Mouse (Mus musculus): ENCODE measurements around the gene Spsb3. TPM values are rescaled to one million over a fixed set of nuclear protein-coding genes. Genes with fewer than 3 reads are reported as not detected.

Gene Spsb3
- polyA plus RNA-seq, 1 experiment: 161 TPM

GRCm38 (mm10) chr17:24902671-24903474 is 16.4 kb downstream of the Spsb3 start:
- TF ChIP-seq POLR2A (IDR thresholded peaks at IDR 0.05; ENCODE audit: control insufficient read depth, low read depth, low read length) (no peak), CTCF (IDR thresholded peaks at IDR 0.05; ENCODE audit: control insufficient read depth, insufficient read depth, insufficient replicate concordance, low read depth, low read length) (no peak)
- peaks cover 5% of the 10 kb centered on the region for H3K36me3 ChIP-seq (ENCODE audit: control insufficient read depth, insufficient read depth, low read length)
- H3K4me1 ChIP-seq (ENCODE audit: control insufficient read depth, insufficient read depth, low read length): no peaks in the 10 kb centered on the region
- no peak overlapping the region for H3K27ac ChIP-seq (ENCODE audit: control insufficient read depth, insufficient read depth, low read depth, low read length)
- H3K27me3 ChIP-seq (ENCODE audit: control insufficient read depth, insufficient read depth, low read length): no peaks in the 10 kb centered on the region
- no peak overlapping the region for H3K4me3 ChIP-seq (ENCODE audit: control insufficient read depth, low read depth, low read length)

- Histone ChIP-seq H3K27me3 (ENCODE audit: control insufficient read depth, insufficient read depth, low read length) (no peaks in the 10 kb centered on the region), H3K4me1 (ENCODE audit: control insufficient read depth, insufficient read depth, low read length) (no peaks in the 10 kb centered on the region), H3K27ac (ENCODE audit: control insufficient read depth, insufficient read depth, low read depth, low read length) (no peak overlapping the region), H3K4me3 (ENCODE audit: control insufficient read depth, low read depth, low read length) (no peak overlapping the region), H3K36me3 (ENCODE audit: control insufficient read depth, insufficient read depth, low read length) (peaks cover 5% of the 10 kb centered on the region)
- no peak for TF ChIP-seq POLR2A (IDR thresholded peaks at IDR 0.05; ENCODE audit: control insufficient read depth, low read depth, low read length)
- no peak for TF ChIP-seq CTCF (IDR thresholded peaks at IDR 0.05; ENCODE audit: control insufficient read depth, insufficient read depth, insufficient replicate concordance, low read depth, low read length)
Measured at GRCm38 (mm10) chr17:24903767-24904166, 17.3 kb downstream of the Spsb3 start.

GRCm38 (mm10) chr17:24907591-24907990 is 21.1 kb downstream of the Spsb3 start:
- TF ChIP-seq POLR2A (IDR thresholded peaks at IDR 0.05; ENCODE audit: control insufficient read depth, low read depth, low read length): no peak
- TF ChIP-seq CTCF (IDR thresholded peaks at IDR 0.05; ENCODE audit: control insufficient read depth, insufficient read depth, insufficient replicate concordance, low read depth, low read length): no peak
- Histone ChIP-seq H3K4me3 (ENCODE audit: control insufficient read depth, low read depth, low read length) (no peak overlapping the region), H3K27me3 (ENCODE audit: control insufficient read depth, insufficient read depth, low read length) (no peaks in the 10 kb centered on the region), H3K27ac (ENCODE audit: control insufficient read depth, insufficient read depth, low read depth, low read length) (no peak overlapping the region), H3K36me3 (ENCODE audit: control insufficient read depth, insufficient read depth, low read length) (peaks cover 9% of the 10 kb centered on the region), H3K4me1 (ENCODE audit: control insufficient read depth, insufficient read depth, low read length) (no peaks in the 10 kb centered on the region)

- peaks cover 7% of the 10 kb centered on the region for H3K36me3 ChIP-seq (ENCODE audit: control insufficient read depth, insufficient read depth, low read length)
- TF ChIP-seq POLR2A (IDR thresholded peaks at IDR 0.05; ENCODE audit: control insufficient read depth, low read depth, low read length) (no peak), CTCF (IDR thresholded peaks at IDR 0.05; ENCODE audit: control insufficient read depth, insufficient read depth, insufficient replicate concordance, low read depth, low read length) (no peak)
- H3K27me3 ChIP-seq (ENCODE audit: control insufficient read depth, insufficient read depth, low read length): no peaks in the 10 kb centered on the region
- no peaks in the 10 kb centered on the region for H3K4me1 ChIP-seq (ENCODE audit: control insufficient read depth, insufficient read depth, low read length)
- no peak overlapping the region for H3K4me3 ChIP-seq (ENCODE audit: control insufficient read depth, low read depth, low read length)
- H3K27ac ChIP-seq (ENCODE audit: control insufficient read depth, insufficient read depth, low read depth, low read length): no peak overlapping the region
Measured at GRCm38 (mm10) chr17:24913984-24914383, 27.5 kb downstream of the Spsb3 start.

- Histone ChIP-seq H3K27ac (ENCODE audit: control insufficient read depth, insufficient read depth, low read depth, low read length) (no peak overlapping the region), H3K27me3 (ENCODE audit: control insufficient read depth, insufficient read depth, low read length) (no peaks in the 10 kb centered on the region), H3K4me3 (ENCODE audit: control insufficient read depth, low read depth, low read length) (no peak overlapping the region), H3K4me1 (ENCODE audit: control insufficient read depth, insufficient read depth, low read length) (no peaks in the 10 kb centered on the region), H3K36me3 (ENCODE audit: control insufficient read depth, insufficient read depth, low read length) (peaks cover 1% of the 10 kb centered on the region)
- TF ChIP-seq POLR2A (IDR thresholded peaks at IDR 0.05; ENCODE audit: control insufficient read depth, low read depth, low read length): no peak
- no peak for TF ChIP-seq CTCF (IDR thresholded peaks at IDR 0.05; ENCODE audit: control insufficient read depth, insufficient read depth, insufficient replicate concordance, low read depth, low read length)
Measured at GRCm38 (mm10) chr17:24923246-24923645, 36.8 kb downstream of the Spsb3 start.

GRCm38 (mm10) chr17:24929506-24929905 is 43.1 kb downstream of the Spsb3 start:
- H3K27me3 ChIP-seq (ENCODE audit: control insufficient read depth, insufficient read depth, low read length): no peaks in the 10 kb centered on the region
- no peaks in the 10 kb centered on the region; the same call in 1 of the 2 replicates for H3K36me3 ChIP-seq (ENCODE audit: control insufficient read depth, insufficient read depth, low read length)
- no peak for TF ChIP-seq POLR2A (IDR thresholded peaks at IDR 0.05; ENCODE audit: control insufficient read depth, low read depth, low read length)
- TF ChIP-seq CTCF (IDR thresholded peaks at IDR 0.05; ENCODE audit: control insufficient read depth, insufficient read depth, insufficient replicate concordance, low read depth, low read length): no peak
- no peak overlapping the region for H3K4me3 ChIP-seq (ENCODE audit: control insufficient read depth, low read depth, low read length)
- H3K4me1 ChIP-seq (ENCODE audit: control insufficient read depth, insufficient read depth, low read length): no peaks in the 10 kb centered on the region; the same call in 1 of the 2 replicates
- no peak overlapping the region for H3K27ac ChIP-seq (ENCODE audit: control insufficient read depth, insufficient read depth, low read depth, low read length)

GRCm38 (mm10) chr17:24932431-24932830 is 46.0 kb downstream of the Spsb3 start:
- H3K4me3 ChIP-seq (ENCODE audit: control insufficient read depth, low read depth, low read length): no peak overlapping the region
- no peak overlapping the region for H3K27ac ChIP-seq (ENCODE audit: control insufficient read depth, insufficient read depth, low read depth, low read length)
- no peaks in the 10 kb centered on the region for H3K27me3 ChIP-seq (ENCODE audit: control insufficient read depth, insufficient read depth, low read length)
- TF ChIP-seq POLR2A (IDR thresholded peaks at IDR 0.05; ENCODE audit: control insufficient read depth, low read depth, low read length) (no peak), CTCF (IDR thresholded peaks at IDR 0.05; ENCODE audit: control insufficient read depth, insufficient read depth, insufficient replicate concordance, low read depth, low read length) (no peak)
- peaks cover 5% of the 10 kb centered on the region for H3K4me1 ChIP-seq (ENCODE audit: control insufficient read depth, insufficient read depth, low read length)
- H3K36me3 ChIP-seq (ENCODE audit: control insufficient read depth, insufficient read depth, low read length): no peaks in the 10 kb centered on the region

All from testis, adult 2 months (tissue).